8 mouse cellular contexts compared by ENCODE assay signal in the genomic region with DNA sequence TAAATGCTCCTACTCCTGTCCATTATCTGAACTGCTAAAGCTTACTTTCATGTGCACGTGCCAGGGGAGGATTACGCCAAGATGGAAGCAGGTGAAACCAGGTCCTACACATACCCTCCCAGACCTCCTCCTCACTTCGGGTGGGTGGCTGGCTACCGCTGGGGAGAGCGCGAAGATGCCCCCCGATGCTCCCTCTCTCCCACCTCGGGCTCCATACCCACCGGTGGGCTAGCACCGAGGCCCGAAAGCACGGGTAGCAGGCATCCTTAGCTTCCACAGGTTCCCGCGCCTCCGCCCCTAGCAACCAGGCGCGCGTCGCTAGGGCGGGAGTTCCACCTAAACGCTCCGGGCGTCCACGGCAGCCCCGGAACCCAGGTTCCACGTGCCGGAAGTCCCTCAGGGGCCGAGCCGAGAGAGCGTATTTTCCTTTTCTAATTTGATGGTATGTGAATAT. TPM values are rescaled to one million over a fixed set of nuclear protein-coding genes. Genes with fewer than 3 reads are reported as not detected.
DNase-seq lines count a peak whose midpoint lies in the region; ATAC-seq and TF ChIP-seq lines count a peak whose summit lies in the region.

A gene (minus strand): TSS at position 299 of the 454 bp plus-strand sequence.

- no peaks in the 10 kb centered on the region for H3K9me3 ChIP-seq in heart, embryonic 13.5 days
- H3K9me3 ChIP-seq in kidney, postnatal 0 days (replicated peaks; ENCODE audit: low read length) = no peaks in the 10 kb centered on the region
- H3K9me3 ChIP-seq in liver, embryonic 11.5 days (ENCODE audit: control insufficient read depth, low read length) = no peaks in the 10 kb centered on the region

- H3K4me3 ChIP-seq in brown adipose tissue, adult 24 weeks (ENCODE audit: insufficient read depth, low read depth, low read length) = peak within 1 kb of the TSS; percentile 63
- H3K4me3 ChIP-seq in heart, embryonic 13.5 days = peak within 1 kb of the TSS; percentile 70
- H3K4me3 ChIP-seq in kidney, postnatal 0 days (replicated peaks; ENCODE audit: low read depth, low read length) = peak within 1 kb of the TSS; percentile 73
- peak within 1 kb of the TSS; percentile 72 for H3K4me3 ChIP-seq in liver, embryonic 11.5 days (ENCODE audit: low read depth, low read length)

- WGBS in heart, embryonic 13.5 days = 1% methylated on average over 30 of the region's 30 CpGs
- WGBS in kidney, postnatal 0 days = under 1% methylated on average over 30 of the region's 30 CpGs
- WGBS in liver, embryonic 11.5 days = 2% methylated on average over 30 of the region's 30 CpGs

- no peaks in the 10 kb centered on the region for H3K4me1 ChIP-seq in brown adipose tissue, adult 24 weeks (ENCODE audit: control insufficient read depth, insufficient read depth, insufficient read length, low read length)
- H3K4me1 ChIP-seq in heart, embryonic 13.5 days = peaks cover 3% of the 10 kb centered on the region; the same call in 1 of the 2 replicates
- H3K4me1 ChIP-seq in kidney, postnatal 0 days (replicated peaks; ENCODE audit: insufficient read depth, low read length) = no peaks in the 10 kb centered on the region
- no peaks in the 10 kb centered on the region for H3K4me1 ChIP-seq in liver, embryonic 11.5 days (replicated peaks; ENCODE audit: control insufficient read depth, insufficient read depth, low read length)

- no peaks in the 10 kb centered on the region for H3K36me3 ChIP-seq in heart, embryonic 13.5 days
- no peaks in the 10 kb centered on the region for H3K36me3 ChIP-seq in kidney, postnatal 0 days (ENCODE audit: insufficient read depth, low read length)
- H3K36me3 ChIP-seq in liver, embryonic 11.5 days (ENCODE audit: control insufficient read depth, insufficient read depth, low read length) = no peaks in the 10 kb centered on the region
- no peaks in the 10 kb centered on the region for H3K36me3 ChIP-seq in splenic B cell, adult 2 months (ENCODE audit: control insufficient read depth, insufficient read depth, low read length, poor library complexity, severe bottlenecking)

- H3K27ac ChIP-seq in brown adipose tissue, adult 24 weeks (replicated peaks; ENCODE audit: low read depth, low read length) = no peak within 1 kb of the TSS
- no peak within 1 kb of the TSS for H3K27ac ChIP-seq in heart, embryonic 13.5 days (replicated peaks)
- H3K27ac ChIP-seq in kidney, postnatal 0 days = no peak within 1 kb of the TSS
- H3K27ac ChIP-seq in liver, embryonic 11.5 days (ENCODE audit: low read depth, low read length) = no peak within 1 kb of the TSS

- H3K9ac ChIP-seq in heart, embryonic 13.5 days = peak within 1 kb of the TSS; percentile 79
- H3K9ac ChIP-seq in kidney, postnatal 0 days (ENCODE audit: low read depth, low read length) = peak within 1 kb of the TSS; percentile 58; the same call in 1 of the 2 replicates
- peak within 1 kb of the TSS; percentile 56 for H3K9ac ChIP-seq in liver, embryonic 11.5 days (ENCODE audit: low read depth, low read length)

- peak within 1 kb of the TSS; percentile 74 for H3K4me2 ChIP-seq in heart, embryonic 13.5 days
- peak within 1 kb of the TSS; percentile 89 for H3K4me2 ChIP-seq in kidney, postnatal 0 days (ENCODE audit: low read length)
- peak within 1 kb of the TSS; percentile 76 for H3K4me2 ChIP-seq in liver, embryonic 11.5 days

- H3K27me3 ChIP-seq in heart, embryonic 13.5 days (replicated peaks) = 0 out of 2 replicates have a peak, but pooled peaks cover 1% of the 10 kb centered on the region
- H3K27me3 ChIP-seq in kidney, postnatal 0 days (ENCODE audit: insufficient read depth, low read length) = no peaks in the 10 kb centered on the region
- H3K27me3 ChIP-seq in liver, embryonic 11.5 days (replicated peaks; ENCODE audit: control insufficient read depth, insufficient read depth, low read length) = no peaks in the 10 kb centered on the region
- no peaks in the 10 kb centered on the region for H3K27me3 ChIP-seq in splenic B cell, adult 2 months (ENCODE audit: control insufficient read depth, insufficient read depth, low read length, poor library complexity, severe bottlenecking)

- DNase-seq in kidney, postnatal 0 days (ENCODE audit: low spot score) = peak; percentile 81
- DNase-seq in liver, embryonic 11.5 days (ENCODE audit: low spot score) = peak; percentile 82
- DNase-seq in naive thymus-derived CD4-positive, alpha-beta T cell, adult 2 months (ENCODE audit: low read depth) = peak; percentile 89
- peak; percentile 79 for DNase-seq in splenic B cell, adult 2 months (ENCODE audit: low read depth, low spot score)

- peak; percentile 96 for ATAC-seq in CD4-positive, CD25-positive, alpha-beta regulatory T cell, adult 4 months
- ATAC-seq in erythroid progenitor cell, adult 5-6 weeks (replicated peaks; ENCODE audit: low FRiP score, poor library complexity, severe bottlenecking) = peak; percentile 99
- ATAC-seq in heart, embryonic 13.5 days (ENCODE audit: extremely low read depth, insufficient number of reproducible peaks, low FRiP score, low TSS enrichment) = peak; percentile 61; the same call in 1 of the 2 replicates
- ATAC-seq in kidney, postnatal 0 days (replicated peaks; ENCODE audit: low FRiP score, low read depth) = peak; percentile 95
- peak; percentile 89 for ATAC-seq in liver, embryonic 11.5 days (replicated peaks; ENCODE audit: low FRiP score)

- TF ChIP-seq CTCF in kidney, postnatal 0 days (IDR thresholded peaks at IDR 0.05; ENCODE audit: low read depth) = no peak

RNA-seq across cellular contexts. Expression of the gene that starts here (rescaled TPM):
- polyA plus RNA-seq in CD4-positive, CD25-positive, alpha-beta regulatory T cell, adult 4 months (2017; shearing (Covaris generic)) = under 1 TPM; 0.56 to 0.82 TPM
- not detected in 2 replicates for polyA plus RNA-seq in brown adipose tissue, adult 24 weeks (2012; ENCODE audit: insufficient read depth, insufficient read length, missing spikeins)
- total RNA-seq in erythroid progenitor cell, adult 5-6 weeks (2015; ENCODE audit: low replicate concordance) = 1.8 TPM in 1 of 2 replicates, not detected in the other
- 1.2 and 1.7 TPM in 2 replicates for total RNA-seq in erythroid progenitor cell, adult 5-6 weeks (2017; ENCODE audit: low replicate concordance)
- polyA plus RNA-seq in heart, embryonic 13.5 days (2015; fragmentation: Nextera tagmentation; extraction: Ambion mirVana) = 3.3 and 3.6 TPM in 2 replicates
- polyA plus RNA-seq in kidney, postnatal 0 days (2015; fragmentation: Nextera tagmentation; extraction: Ambion mirVana) = 10.1 and 10.6 TPM in 2 replicates
- polyA plus RNA-seq in liver, embryonic 11.5 days (2014; fragmentation: Nextera tagmentation; extraction: Ambion mirVana) = 5.2 and 5.3 TPM in 2 replicates

Comparison
In these comparisons a context has a peak if more than half of its experiments do, and no peak if none do; other contexts are left out.
1. Peak in ATAC-seq in CD4-positive, CD25-positive, alpha-beta regulatory T cell, adult 4 months; RNA of the gene not detected or under 1 TPM.